Mouse (Mus musculus) lung, embryonic 14.5 days (tissue): ENCODE measurements around the gene R3hdm4. TPM values are rescaled to one million over a fixed set of nuclear protein-coding genes. Genes with fewer than 3 reads are reported as not detected.

Source experiments
- ATAC-seq: fragments of 200-750 bp; cut with Nextera tagmentation; 2 replicates; pipeline ENCODE4 v1.8.0; 2017; ENCODE audit warnings: mild to moderate bottlenecking, moderate TSS enrichment, moderate library complexity; ENCODE audit not compliant: insufficient read depth
- DNase-seq: peaks from one replicate; pipeline ENCODE4 v3.0.0-alpha.2; 2015
- H3K27ac ChIP-seq: fragments of 300-500 bp; sonication (generic); 2 replicates; pipeline ENCODE4 v1.5.1; 2014; ENCODE audit warnings: low read depth, mild to moderate bottlenecking, moderate library complexity
- H3K27me3 ChIP-seq: fragments of 300-500 bp; sonication (generic); 2 replicates; pipeline ENCODE4 v1.6.1; 2014; ENCODE audit warnings: low read length, control low read depth; ENCODE audit not compliant: insufficient read depth
- H3K36me3 ChIP-seq: fragments of 300-500 bp; sonication (generic); 2 replicates; pipeline ENCODE4 v1.6.1; 2014; ENCODE audit warnings: control low read depth; ENCODE audit not compliant: insufficient read depth
- H3K4me1 ChIP-seq: fragments of 300-500 bp; sonication (generic); 2 replicates; pipeline ENCODE4 v1.6.1; 2014; ENCODE audit warnings: antibody characterized with exemption, control low read depth; ENCODE audit not compliant: insufficient read depth
- H3K4me2 ChIP-seq: fragments of 300-500 bp; sonication (generic); 2 replicates; pipeline ENCODE4 v1.6.1; 2014; ENCODE audit warnings: mild to moderate bottlenecking
- H3K4me3 ChIP-seq: fragments of 300-500 bp; sonication (generic); 2 replicates; pipeline ENCODE4 v1.5.1; 2014; ENCODE audit warnings: low read depth, low read length
- H3K9ac ChIP-seq: fragments of 300-500 bp; sonication (generic); 2 replicates; pipeline ENCODE4 v1.6.1; 2014
- H3K9me3 ChIP-seq: fragments of 300-500 bp; sonication (generic); 2 replicates; pipeline ENCODE4 v1.6.1; 2016; ENCODE audit warnings: low read depth, low read length, control low read depth
- CTCF ChIP-seq: IDR thresholded peaks from 2 replicates; pipeline ENCODE4 v1.5.1; 2016; ENCODE audit warnings: antibody characterized with exemption, low read depth
- WGBS: fragments of 180-500 bp; shearing (Covaris S2); extraction: QIAGEN DNeasy Blood & Tissue Kit; methylation state at CpG from one replicate; pipeline ENCODE4 v1.1.7; 2014; 5-methylcytosine and 5-hydroxymethylcytosine counted together
- polyA plus RNA-seq: library from polyadenylated mRNA; unstranded; fragments of >200 nt; fragmentation: Nextera tagmentation; extraction: Ambion mirVana; gene quantifications from 2 replicates; pipeline ENCODE4 v1.2.1, GENCODE M21; 2014

Gene R3hdm4
- polyA plus RNA-seq, 1 experiment from 2014 or later: 132 TPM

- 1% methylated on average over 53 of the region's 57 CpGs for WGBS
Measured at GRCm38 (mm10) chr10:79874290-79874862, 46.6 kb downstream of the R3hdm4 start, which contains the start of the genes Prtn3 and Plppr3. Gene Prtn3, plus strand, starts transcription at chr10:79874476. Gene Plppr3, minus strand, starts transcription at chr10:79874634.

DNA sequence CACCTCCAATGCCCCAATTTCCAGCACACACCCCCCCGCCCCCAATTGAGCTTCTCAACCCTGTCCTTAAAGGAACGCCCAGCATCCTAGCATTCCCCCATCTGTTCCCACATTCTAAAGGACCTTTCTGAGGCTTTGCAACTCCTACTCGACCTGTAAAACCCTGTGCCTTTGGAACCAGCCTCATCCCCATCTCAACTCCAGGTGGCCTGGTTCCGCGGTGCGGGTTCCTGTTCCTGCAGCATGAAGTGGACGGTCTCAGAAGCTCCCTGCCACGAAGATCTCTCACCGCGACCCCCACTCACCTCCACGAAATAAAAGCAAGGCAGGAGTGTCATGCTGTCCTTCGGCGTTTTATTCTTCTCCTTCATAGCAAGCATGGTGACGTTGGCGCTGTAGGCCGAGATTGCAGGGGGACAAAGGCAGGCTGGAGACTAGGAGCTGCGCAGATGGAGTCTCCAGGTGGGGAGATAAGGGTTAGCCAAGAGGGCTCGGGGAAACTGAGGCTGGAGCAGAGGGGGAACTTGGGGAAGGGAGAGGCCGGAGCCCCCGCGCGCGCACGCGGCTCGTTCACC, 47.2 kb downstream of the R3hdm4 start:
- Histone ChIP-seq H3K36me3 (no peaks in the 10 kb centered on the region), H3K4me2 (peak overlapping the region; percentile 97), H3K9ac (peak overlapping the region; percentile 79), H3K27me3 (no peaks in the 10 kb centered on the region), H3K9me3 (no peaks in the 10 kb centered on the region), H3K4me1 (no peaks in the 10 kb centered on the region; the same call in 1 of the 2 replicates), H3K4me3 (peak overlapping the region; percentile 72), H3K27ac (peak overlapping the region; percentile 37; the same call in 1 of the 2 replicates)
- no peak; the same call in 1 of the 2 replicates for ATAC-seq
- WGBS: 1% methylated on average over 26 of the region's 26 CpGs
- no peak for TF ChIP-seq CTCF
- peak; percentile 36 for DNase-seq

More at GRCm38 (mm10) chr10:79874290-79874862, 46.6 kb downstream of the R3hdm4 start, which contains the start of the genes Prtn3 and Plppr3:
- H3K9ac ChIP-seq: peak within 1 kb of the TSS; percentile 79
- H3K36me3 ChIP-seq: no peaks in the 10 kb centered on the region
- no peaks in the 10 kb centered on the region for H3K27me3 ChIP-seq
- H3K4me3 ChIP-seq: peak within 1 kb of the TSS; percentile 72
- peak within 1 kb of the TSS; percentile 37; the same call in 1 of the 2 replicates for H3K27ac ChIP-seq
- ATAC-seq (peak; percentile 88), DNase-seq (peak; percentile 74)
- H3K4me2 ChIP-seq: peak within 1 kb of the TSS; percentile 97
- H3K4me1 ChIP-seq: no peaks in the 10 kb centered on the region; the same call in 1 of the 2 replicates
- no peak for TF ChIP-seq CTCF
- no peaks in the 10 kb centered on the region for H3K9me3 ChIP-seq

DNA sequence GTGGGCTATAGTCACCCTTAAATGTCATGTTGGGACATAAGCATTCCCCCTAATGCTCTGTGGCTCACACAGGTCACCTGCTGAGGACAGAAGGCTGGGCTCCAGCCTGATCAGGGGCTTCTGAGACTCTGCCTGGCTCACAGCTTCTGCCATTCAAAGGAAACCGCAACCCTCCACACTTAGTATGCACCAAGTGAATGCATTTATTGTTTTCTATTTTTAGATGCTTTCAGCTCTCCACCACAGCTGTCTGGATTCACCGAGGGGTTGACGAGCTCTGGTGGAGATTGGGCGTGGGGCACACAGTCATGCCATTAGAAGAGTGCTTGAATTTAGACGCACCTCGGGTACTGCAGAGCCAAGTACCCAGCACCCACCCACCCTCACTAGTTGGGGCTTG, 47.7 kb downstream of the R3hdm4 start:
- peak overlapping the region; percentile 79 for H3K9ac ChIP-seq
- peak overlapping the region; percentile 72 for H3K4me3 ChIP-seq
- H3K4me1 ChIP-seq: no peaks in the 10 kb centered on the region; the same call in 1 of the 2 replicates
- peak overlapping the region; percentile 97 for H3K4me2 ChIP-seq
- H3K9me3 ChIP-seq: no peaks in the 10 kb centered on the region
- no peak for TF ChIP-seq CTCF
- ATAC-seq (no peak), DNase-seq (no peak)
- no peaks in the 10 kb centered on the region for H3K27me3 ChIP-seq
- WGBS: 7% methylated on average over 6 of the region's 6 CpGs
- H3K27ac ChIP-seq: no peak overlapping the region; the same call in 1 of the 2 replicates
- no peaks in the 10 kb centered on the region for H3K36me3 ChIP-seq

- no peak for TF ChIP-seq CTCF
- H3K27ac ChIP-seq: no peak overlapping the region
- WGBS: 46% methylated on average over 3 of the region's 3 CpGs
- H3K4me1 ChIP-seq: no peaks in the 10 kb centered on the region; the same call in 1 of the 2 replicates
- no peaks in the 10 kb centered on the region for H3K36me3 ChIP-seq
- peak overlapping the region; percentile 79; the same call in 1 of the 2 replicates for H3K9ac ChIP-seq
- ATAC-seq: no peak
- no peaks in the 10 kb centered on the region for H3K27me3 ChIP-seq
- H3K4me3 ChIP-seq: peak overlapping the region; percentile 72; the same call in 1 of the 2 replicates
- no peak for DNase-seq
- peak overlapping the region; percentile 97 for H3K4me2 ChIP-seq
- no peaks in the 10 kb centered on the region for H3K9me3 ChIP-seq
Measured at GRCm38 (mm10) chr10:79872862-79873261, 48.1 kb downstream of the R3hdm4 start.

DNA sequence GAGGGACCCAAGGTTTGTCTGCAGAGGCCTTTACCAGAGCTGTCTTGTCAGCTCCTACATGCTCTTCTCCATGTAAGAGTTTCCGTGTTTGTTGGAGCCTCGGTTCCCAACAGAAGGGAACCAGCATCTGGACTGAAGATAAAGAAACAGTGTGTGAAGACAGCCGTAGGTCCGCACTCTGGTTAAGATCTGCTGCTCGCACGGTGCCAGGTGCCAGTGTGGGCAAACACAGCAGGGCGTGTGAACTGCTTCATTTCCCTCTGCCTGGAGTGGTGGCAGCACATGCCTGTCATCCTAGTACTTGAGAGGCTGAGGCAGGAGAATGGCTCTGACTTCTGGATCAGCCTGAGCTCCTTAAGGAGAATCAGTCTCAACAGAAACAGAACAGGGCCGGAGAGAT, 49.2 kb downstream of the R3hdm4 start:
- H3K4me1 ChIP-seq: no peaks in the 10 kb centered on the region; the same call in 1 of the 2 replicates
- H3K4me3 ChIP-seq: no peak overlapping the region
- ATAC-seq (no peak), DNase-seq (no peak)
- no peaks in the 10 kb centered on the region for H3K9me3 ChIP-seq
- H3K36me3 ChIP-seq: 0 out of 2 replicates have a peak, but pooled peaks cover under 1% of the 10 kb centered on the region
- no peak for TF ChIP-seq CTCF
- 87% methylated on average over 8 of the region's 8 CpGs for WGBS
- H3K27ac ChIP-seq: no peak overlapping the region
- no peak overlapping the region for H3K4me2 ChIP-seq
- H3K27me3 ChIP-seq: no peaks in the 10 kb centered on the region
- no peak overlapping the region for H3K9ac ChIP-seq

DNA sequence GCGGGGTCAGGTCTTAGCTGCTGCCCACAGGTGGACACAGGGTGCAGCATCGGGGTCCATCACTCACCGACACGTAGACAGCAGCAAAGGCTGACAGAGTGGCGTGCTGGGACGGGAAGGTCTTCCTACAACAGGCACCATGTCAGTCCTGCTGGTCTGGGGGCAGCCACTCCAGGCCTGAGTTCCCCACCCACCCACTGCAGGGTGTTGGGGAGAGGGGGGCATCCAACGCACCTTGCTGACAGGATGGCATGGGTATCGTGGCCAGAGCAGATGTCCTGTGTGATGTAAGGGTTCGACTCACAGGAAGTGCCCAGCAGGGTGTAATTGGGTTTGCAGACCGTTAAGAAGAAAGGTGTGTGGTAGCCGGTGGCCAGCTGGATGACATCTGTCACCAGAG, 54.4 kb downstream of the R3hdm4 start:
- ATAC-seq (no peak), DNase-seq (no peak)
- Histone ChIP-seq H3K4me1 (no peaks in the 10 kb centered on the region), H3K4me3 (no peak overlapping the region), H3K9me3 (no peaks in the 10 kb centered on the region), H3K4me2 (no peak overlapping the region), H3K27me3 (no peaks in the 10 kb centered on the region), H3K36me3 (peaks cover 53% of the 10 kb centered on the region), H3K9ac (no peak overlapping the region), H3K27ac (no peak overlapping the region)
- TF ChIP-seq CTCF: no peak
- 66% methylated on average over 11 of the region's 11 CpGs for WGBS

- ATAC-seq (peak; percentile 12; the same call in 1 of the 2 replicates), DNase-seq (no peak)
- Histone ChIP-seq H3K27ac (no peak overlapping the region), H3K4me3 (no peak overlapping the region), H3K4me1 (no peaks in the 10 kb centered on the region), H3K36me3 (peaks cover 60% of the 10 kb centered on the region), H3K4me2 (no peak overlapping the region), H3K9ac (no peak overlapping the region), H3K27me3 (no peaks in the 10 kb centered on the region), H3K9me3 (no peaks in the 10 kb centered on the region)
- 64% methylated on average over 19 of the region's 19 CpGs for WGBS
- TF ChIP-seq CTCF: peak; percentile 65
Measured at GRCm38 (mm10) chr10:79865801-79866295, 55.2 kb downstream of the R3hdm4 start.
